Mouse (Mus musculus) myocyte (in vitro differentiated cells): ENCODE results near the gene Abcc5. TPM values are rescaled to one million over a fixed set of nuclear protein-coding genes. Genes with fewer than 3 reads are reported as not detected.
"Not testable (repeated sequence)": the region's sequence is repeated elsewhere in the genome, so short reads cannot be mapped to it uniquely, and the experiment has no call there.

Experiments used
- H3K27me3 ChIP-seq: one replicate; pipeline ENCODE4 v1.6.1; 2011; ENCODE audit not compliant: control insufficient read depth, insufficient read depth, insufficient read length
- H3K36me3 ChIP-seq: one replicate; pipeline ENCODE4 v1.6.1; 2011; ENCODE audit not compliant: control insufficient read depth, insufficient read depth
- H3K4me2 ChIP-seq: one replicate; pipeline ENCODE4 v1.6.1; 2011; ENCODE audit warnings: low read depth, control low read depth
- H3K4me3 ChIP-seq: one replicate; pipeline ENCODE4 v1.5.1; 2011; ENCODE audit warnings: mild to moderate bottlenecking, control low read depth, moderate library complexity
- H3K79me2 ChIP-seq: one replicate; pipeline ENCODE4 v1.6.1; 2011; ENCODE audit not compliant: control insufficient read depth, insufficient read depth
- H3ac ChIP-seq: one replicate; pipeline ENCODE4 v1.6.1; 2011; ENCODE audit not compliant: control insufficient read depth, insufficient read length
- CEBPB ChIP-seq: IDR thresholded peaks from 2 replicates; pipeline ENCODE4 v1.6.1; 2011; ENCODE audit warnings: mild to moderate bottlenecking, moderate library complexity; ENCODE audit not compliant: poor library complexity, insufficient read depth, severe bottlenecking
- E2F4 ChIP-seq: IDR thresholded peaks from one replicate; pipeline ENCODE4 v1.6.1; 2011; ENCODE audit warnings: mild to moderate bottlenecking, control low read depth, moderate library complexity; ENCODE audit not compliant: insufficient read depth
- MAX ChIP-seq: IDR thresholded peaks from one replicate; pipeline ENCODE4 v1.6.1; 2011; ENCODE audit warnings: low read depth, mild to moderate bottlenecking, control low read depth
- MYOD1 ChIP-seq, 3 experiments: IDR thresholded peaks; one replicate each; pipeline ENCODE4 v1.6.1; 2011; ENCODE audit warnings: control low read depth in 2 of 3, low read depth in 2 of 3, mild to moderate bottlenecking in 2 of 3, moderate library complexity in 1 of 3; ENCODE audit not compliant: insufficient read length in 2 of 3, control insufficient read depth in 1 of 3
- MYOG ChIP-seq, 3 experiments: IDR thresholded peaks; one replicate each; pipeline ENCODE4 v1.6.1; 2011; ENCODE audit warnings: control low read depth in 2 of 3, low read depth in 2 of 3, mild to moderate bottlenecking in 2 of 3; ENCODE audit not compliant: insufficient read length in 2 of 3, control insufficient read depth in 1 of 3, insufficient read depth in 1 of 3
- POLR2A ChIP-seq: IDR thresholded peaks from one replicate; pipeline ENCODE4 v1.6.1; 2011; ENCODE audit warnings: low read depth, mild to moderate bottlenecking, control low read depth, moderate library complexity; ENCODE audit not compliant: insufficient read length
- POLR2AphosphoS2 ChIP-seq: IDR thresholded peaks from one replicate; pipeline ENCODE4 v1.6.1; 2011; ENCODE audit warnings: low read depth, control low read depth; ENCODE audit not compliant: insufficient read length
- REST ChIP-seq: IDR thresholded peaks from one replicate; pipeline ENCODE4 v1.6.1; 2011; ENCODE audit warnings: mild to moderate bottlenecking, control low read depth, moderate library complexity; ENCODE audit not compliant: insufficient read depth, insufficient read length
- SRF ChIP-seq: IDR thresholded peaks from one replicate; pipeline ENCODE4 v1.6.1; 2011; ENCODE audit warnings: low read depth; ENCODE audit not compliant: control insufficient read depth, insufficient read length
- TCF12 ChIP-seq: IDR thresholded peaks from one replicate; pipeline ENCODE4 v1.6.1; 2011; ENCODE audit warnings: mild to moderate bottlenecking, control low read depth; ENCODE audit not compliant: poor library complexity, insufficient read depth, severe bottlenecking
- TCF3 ChIP-seq: IDR thresholded peaks from one replicate; pipeline ENCODE4 v1.6.1; 2011; ENCODE audit warnings: low read depth, control low read depth; ENCODE audit not compliant: insufficient read length
- USF1 ChIP-seq: IDR thresholded peaks from one replicate; pipeline ENCODE4 v1.6.1; 2011; ENCODE audit warnings: low read depth, mild to moderate bottlenecking, control low read depth, moderate library complexity
- polyA plus RNA-seq: library from polyadenylated mRNA; unstranded; fragments of >200 nt; fragmentation: generic; extraction: Trizol; gene quantifications from one replicate; pipeline ENCODE4 v1.2.1, GENCODE M21; 2012; ENCODE audit warnings: missing spikeins

The Abcc5 gene
- polyA plus RNA-seq, 1 experiment: 23.1 TPM

- Histone ChIP-seq H3K4me2 (no peak overlapping the region), H3K4me3 (no peak overlapping the region), H3K79me2 (no peaks in the 10 kb centered on the region), H3ac (no peak overlapping the region), H3K36me3 (no peaks in the 10 kb centered on the region), H3K27me3 (no peaks in the 10 kb centered on the region)
- TF ChIP-seq SRF (no peak), MYOG (IDR thresholded peaks at IDR 0.05; ENCODE audit: control insufficient read depth in 1 of 3, insufficient read depth in 1 of 3, insufficient read length in 2 of 3, low read depth in 2 of 3) (no peak), TCF12 (no peak), E2F4 (no peak), REST (no peak), TCF3 (no peak), MYOD1 (IDR thresholded peaks at IDR 0.05; ENCODE audit: control insufficient read depth in 1 of 3, insufficient read length in 2 of 3, low read depth in 2 of 3) (no peak), POLR2AphosphoS2 (no peak), MAX (no peak), USF1 (no peak), CEBPB (no peak), POLR2A (no peak)
These were observed 47.6 kb upstream of the Abcc5 start for GRCm38 (mm10) chr16:20473748-20474147.

DNA sequence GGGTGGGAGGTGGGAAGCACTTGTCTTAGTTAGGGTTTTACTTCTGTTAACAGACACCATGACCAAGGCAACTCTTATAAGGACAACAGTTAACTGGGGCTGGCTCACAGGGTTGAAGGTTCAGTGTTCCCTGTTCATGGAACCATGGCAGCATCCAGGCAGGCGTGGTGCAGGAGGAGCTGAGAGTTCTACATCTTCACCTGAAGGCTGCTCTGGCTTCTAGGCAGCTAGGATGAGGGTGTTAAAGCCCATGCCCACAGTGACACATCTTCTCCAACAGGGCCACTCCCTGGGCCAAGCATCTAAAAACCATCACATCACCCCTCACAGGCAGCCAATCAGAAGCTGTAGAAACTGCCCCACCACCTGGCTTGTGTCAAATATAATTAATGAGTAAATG, 45.5 kb upstream of the Abcc5 start:
- Histone ChIP-seq H3K27me3 (no peaks in the 10 kb centered on the region), H3K4me3 (no peak overlapping the region), H3ac (no peak overlapping the region), H3K4me2 (no peak overlapping the region), H3K79me2 (no peaks in the 10 kb centered on the region), H3K36me3 (no peaks in the 10 kb centered on the region)
- no peak for TF ChIP-seq MYOG (IDR thresholded peaks at IDR 0.05; ENCODE audit: control insufficient read depth in 1 of 3, insufficient read depth in 1 of 3, insufficient read length in 2 of 3, low read depth in 2 of 3)
- TF ChIP-seq CEBPB: no peak
- TF ChIP-seq TCF12: no peak
- no peak for TF ChIP-seq USF1
- no peak for TF ChIP-seq REST
- TF ChIP-seq TCF3: no peak
- TF ChIP-seq E2F4: no peak
- no peak for TF ChIP-seq MAX
- TF ChIP-seq POLR2A: no peak
- no peak for TF ChIP-seq POLR2AphosphoS2
- no peak for TF ChIP-seq SRF

GRCm38 (mm10) chr16:20470981-20471380, 44.8 kb upstream of the Abcc5 start:
- Histone ChIP-seq H3K4me2 (no peak overlapping the region), H3ac (no peak overlapping the region), H3K36me3 (no peaks in the 10 kb centered on the region), H3K4me3 (no peak overlapping the region), H3K27me3 (no peaks in the 10 kb centered on the region), H3K79me2 (no peaks in the 10 kb centered on the region)
- TF ChIP-seq CEBPB (no peak), MYOG (IDR thresholded peaks at IDR 0.05; ENCODE audit: control insufficient read depth in 1 of 3, insufficient read depth in 1 of 3, insufficient read length in 2 of 3, low read depth in 2 of 3) (no peak), POLR2A (no peak), SRF (no peak), POLR2AphosphoS2 (no peak), MAX (no peak), E2F4 (no peak), REST (no peak), USF1 (no peak), TCF12 (no peak), MYOD1 (IDR thresholded peaks at IDR 0.05; ENCODE audit: control insufficient read depth in 1 of 3, insufficient read length in 2 of 3, low read depth in 2 of 3) (no peak), TCF3 (no peak)

DNA sequence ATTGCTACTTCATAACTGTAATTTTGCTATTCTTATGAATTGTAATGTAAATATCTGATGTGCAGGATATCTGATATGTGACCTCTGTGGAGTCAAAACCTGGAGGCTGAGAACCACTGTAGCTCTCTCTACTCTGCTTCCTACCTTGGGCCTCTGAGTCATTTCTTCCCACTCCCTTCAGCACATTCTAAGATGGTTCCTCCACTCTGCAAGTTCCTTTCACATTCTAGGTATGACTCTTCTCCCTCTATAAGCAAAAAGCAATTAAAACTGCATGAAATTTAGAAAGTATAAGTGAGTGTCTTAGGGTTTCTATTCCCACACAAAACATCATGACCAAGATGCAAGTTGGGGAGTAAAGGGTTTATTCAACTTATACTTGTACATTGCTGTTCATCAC, 38.5 kb upstream of the Abcc5 start:
- H3K79me2 ChIP-seq: no peaks in the 10 kb centered on the region
- H3K4me2 ChIP-seq: no peak overlapping the region
- H3K4me3 ChIP-seq: no peak overlapping the region
- TF ChIP-seq MYOD1 (IDR thresholded peaks at IDR 0.05; ENCODE audit: control insufficient read depth in 1 of 3, insufficient read length in 2 of 3, low read depth in 2 of 3) (no peak), MYOG (IDR thresholded peaks at IDR 0.05; ENCODE audit: control insufficient read depth in 1 of 3, insufficient read depth in 1 of 3, insufficient read length in 2 of 3, low read depth in 2 of 3) (no peak), CEBPB (no peak), USF1 (no peak), POLR2A (no peak), SRF (no peak), MAX (no peak), E2F4 (no peak), TCF12 (no peak), REST (no peak), POLR2AphosphoS2 (no peak)
- H3K36me3 ChIP-seq: no peaks in the 10 kb centered on the region
- H3ac ChIP-seq: no peak overlapping the region
- H3K27me3 ChIP-seq: no peaks in the 10 kb centered on the region

DNA sequence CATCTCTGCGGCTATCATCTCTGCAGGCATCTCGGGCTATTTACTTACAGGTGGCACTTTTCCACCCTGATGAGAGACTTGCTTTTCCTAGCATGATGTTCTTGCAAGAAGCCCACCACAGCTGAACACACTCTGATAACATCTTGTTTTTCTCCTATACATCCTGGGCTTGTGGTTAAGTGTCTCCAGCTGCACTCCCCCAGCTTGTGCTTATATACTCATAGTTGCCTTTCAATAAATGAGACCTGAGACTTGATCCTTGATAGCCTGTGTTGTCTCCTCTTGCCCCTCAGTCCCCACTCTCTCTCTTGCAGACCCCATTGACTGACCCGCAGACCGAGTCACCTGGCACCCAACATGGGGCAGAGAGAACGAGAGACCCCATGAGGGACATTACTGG, 32.5 kb upstream of the Abcc5 start:
- H3K27me3 ChIP-seq, H3K36me3 ChIP-seq, H3K4me2 ChIP-seq, H3K4me3 ChIP-seq, H3K79me2 ChIP-seq, H3ac ChIP-seq: not testable (repeated sequence)
